Mouse (Mus musculus): ENCODE measurements around the gene Gpr132. TPM values are rescaled to one million over a fixed set of nuclear protein-coding genes. Genes with fewer than 3 reads are reported as not detected.

The Gpr132 gene
- total and polyA plus RNA-seq, 3 experiments: 5.4 to 6.5 TPM; not detected in 1

GRCm38 (mm10) chr12:112873452-112874190 is 5.6 kb upstream of the Gpr132 start (continued):
- TF ChIP-seq TCF12 (IDR thresholded peaks at IDR 0.05; ENCODE audit: low read depth, low read length) (peak; percentile 63; the same call in 1 of the 2 replicates), USF1 (IDR thresholded peaks at IDR 0.05; ENCODE audit: low read depth, low read length) (0 out of 2 replicates have a peak, but pooled peaks have one; percentile 44), TAL1 (IDR thresholded peaks at IDR 0.05; ENCODE audit: low read length) (no peak), UBTF (IDR thresholded peaks at IDR 0.05; ENCODE audit: borderline replicate concordance, insufficient read depth, low read depth, low read length) (no peak), ZC3H11A (IDR thresholded peaks at IDR 0.05; ENCODE audit: low read depth, low read length) (peak; percentile 86), CHD1 (IDR thresholded peaks at IDR 0.05; ENCODE audit: low read depth, low read length) (no peak), RCOR1 (IDR thresholded peaks at IDR 0.05; ENCODE audit: low read depth, low read length) (peak; percentile 51; the same call in 1 of the 2 replicates), HCFC1 (IDR thresholded peaks at IDR 0.05; ENCODE audit: low read depth, low read length) (peak; percentile 79), ZKSCAN1 (IDR thresholded peaks at IDR 0.05; ENCODE audit: low read depth, low read length) (no peak), ETS1 (IDR thresholded peaks at IDR 0.05; ENCODE audit: low read depth, low read length) (peak; percentile 60; the same call in 1 of the 2 replicates), POLR2A (IDR thresholded peaks at IDR 0.05; ENCODE audit: control insufficient read depth in 1 of 2, insufficient read depth in 1 of 2, low read depth in 1 of 2, low read length in 2 of 2, poor library complexity in 1 of 2) (peak in 1 of 2 experiments; percentile 72; a peak in 2 of 4 replicates), SIN3A (IDR thresholded peaks at IDR 0.05; ENCODE audit: low read length) (peak; percentile 95), JUND (IDR thresholded peaks at IDR 0.05; ENCODE audit: low read depth, low read length) (no peak), NELFE (IDR thresholded peaks at IDR 0.05; ENCODE audit: low read depth, low read length) (peak; percentile 54)

- Histone ChIP-seq H3K4me1 (ENCODE audit: control insufficient read depth in 1 of 2, insufficient read depth in 2 of 2, low read length in 2 of 2) (peaks cover 6 to 29% of the 10 kb centered on the region in 2 experiments), H3K27me3 (ENCODE audit: control insufficient read depth in 1 of 2, insufficient read depth in 2 of 2, low read length in 2 of 2) (no peaks in the 10 kb centered on the region), H3K9me3 (replicated peaks; ENCODE audit: insufficient read depth, low read length) (no peaks in the 10 kb centered on the region), H3K79me2 (ENCODE audit: control insufficient read depth, insufficient read depth, low read length, poor library complexity) (no peaks in the 10 kb centered on the region), H3K9ac (ENCODE audit: control insufficient read depth, low read depth, low read length, poor library complexity, severe bottlenecking) (peak overlapping the region; percentile 47), H3K27ac (ENCODE audit: control insufficient read depth, low read depth, low read length) (no peak overlapping the region), H3K36me3 (ENCODE audit: control insufficient read depth in 1 of 2, insufficient read depth in 2 of 2, low read length in 2 of 2) (peaks cover 0 to 5% of the 10 kb centered on the region in 2 experiments; a peak in 1 of 4 replicates), H3K4me3 (ENCODE audit: control insufficient read depth in 1 of 2, insufficient read depth in 1 of 2, low read depth in 2 of 2, low read length in 2 of 2) (peak overlapping the region in 1 of 2 experiments; percentile 20; a peak in 2 of 4 replicates)
- DNase-seq (ENCODE audit: low read depth, low spot score): peak; percentile 44
- no peak for TF ChIP-seq ELF1 (IDR thresholded peaks at IDR 0.05; ENCODE audit: low read depth, low read length)
- TF ChIP-seq TAL1 (IDR thresholded peaks at IDR 0.05; ENCODE audit: low read length): no peak
- TF ChIP-seq JUND (IDR thresholded peaks at IDR 0.05; ENCODE audit: low read depth, low read length): no peak
- TF ChIP-seq KAT2A (conservative IDR thresholded peaks at IDR 0.05; ENCODE audit: low read depth, low read length): no peak
- no peak for TF ChIP-seq E2F4 (IDR thresholded peaks at IDR 0.05; ENCODE audit: borderline replicate concordance, low read depth, low read length)
- no peak for TF ChIP-seq MAFK (IDR thresholded peaks at IDR 0.05; ENCODE audit: borderline replicate concordance, low read depth, low read length)
- TF ChIP-seq USF1 (IDR thresholded peaks at IDR 0.05; ENCODE audit: low read depth, low read length): no peak
- no peak for TF ChIP-seq GABPA (IDR thresholded peaks at IDR 0.05; ENCODE audit: low read depth, low read length)
- TF ChIP-seq ZNF384 (IDR thresholded peaks at IDR 0.05; ENCODE audit: low read depth, low read length): no peak
Measured at GRCm38 (mm10) chr12:112872991-112873390, 5.0 kb upstream of the Gpr132 start.

Measured in MEL (cell line).